Mouse (Mus musculus) embryonic facial prominence, embryonic 14.5 days (tissue): ENCODE data around the gene Hsd17b13. TPM values are rescaled to one million over a fixed set of nuclear protein-coding genes. Genes with fewer than 3 reads are reported as not detected.

ENCODE experiments used
- ATAC-seq: fragments of 200-750 bp; cut with Nextera tagmentation; 2 replicates; pipeline ENCODE4 v1.8.0; 2017; ENCODE audit warnings: low read depth, moderate number of reproducible peaks, moderate TSS enrichment
- DNase-seq: peaks from one replicate; pipeline ENCODE4 v3.0.0-alpha.2; 2015; ENCODE audit warnings: low spot score
- H3K27ac ChIP-seq: fragments of 300-500 bp; sonication (generic); replicated peaks from 2 replicates; pipeline ENCODE4 v1.5.1; 2014; ENCODE audit warnings: low read depth, mild to moderate bottlenecking, low read length, moderate library complexity
- H3K27me3 ChIP-seq: fragments of 300-500 bp; sonication (generic); replicated peaks from 2 replicates; pipeline ENCODE4 v1.6.1; 2014; ENCODE audit warnings: low read length; ENCODE audit not compliant: control insufficient read depth, insufficient read depth
- H3K36me3 ChIP-seq: fragments of 300-500 bp; sonication (generic); 2 replicates; pipeline ENCODE4 v1.6.1; 2014; ENCODE audit warnings: low read length, mixed read lengths; ENCODE audit not compliant: control insufficient read depth, insufficient read depth
- H3K4me1 ChIP-seq: fragments of 300-500 bp; sonication (generic); 2 replicates; pipeline ENCODE4 v1.6.1; 2014; ENCODE audit warnings: antibody characterized with exemption, low read length; ENCODE audit not compliant: control insufficient read depth, insufficient read depth
- H3K4me2 ChIP-seq: fragments of 300-500 bp; sonication (generic); 2 replicates; pipeline ENCODE4 v1.6.1; 2014; ENCODE audit warnings: low read depth, mild to moderate bottlenecking, low read length, moderate library complexity, mixed read lengths
- H3K4me3 ChIP-seq: fragments of 300-500 bp; sonication (generic); 2 replicates; pipeline ENCODE4 v1.5.1; 2014; ENCODE audit warnings: low read depth, mild to moderate bottlenecking, low read length
- H3K9ac ChIP-seq: fragments of 300-500 bp; sonication (generic); 2 replicates; pipeline ENCODE4 v1.6.1; 2014; ENCODE audit warnings: low read depth, mild to moderate bottlenecking, low read length, moderate library complexity, mixed read lengths
- H3K9me3 ChIP-seq: fragments of 300-500 bp; sonication (generic); 2 replicates; pipeline ENCODE4 v1.6.1; 2016; ENCODE audit warnings: low read length; ENCODE audit not compliant: control insufficient read depth
- WGBS: fragments of 180-500 bp; shearing (Covaris S2); extraction: QIAGEN DNeasy Blood & Tissue Kit; methylation state at CpG from one replicate; pipeline ENCODE4 v1.1.7; 2014; 5-methylcytosine and 5-hydroxymethylcytosine counted together
- polyA plus RNA-seq: library from polyadenylated mRNA; unstranded; fragments of >200 nt; fragmentation: Nextera tagmentation; extraction: Ambion mirVana; gene quantifications from 2 replicates; pipeline ENCODE4 v1.2.1, GENCODE M21; 2014

The Hsd17b13 gene
- polyA plus RNA-seq, 1 experiment from 2014 or later = 0.15 TPM

DNA sequence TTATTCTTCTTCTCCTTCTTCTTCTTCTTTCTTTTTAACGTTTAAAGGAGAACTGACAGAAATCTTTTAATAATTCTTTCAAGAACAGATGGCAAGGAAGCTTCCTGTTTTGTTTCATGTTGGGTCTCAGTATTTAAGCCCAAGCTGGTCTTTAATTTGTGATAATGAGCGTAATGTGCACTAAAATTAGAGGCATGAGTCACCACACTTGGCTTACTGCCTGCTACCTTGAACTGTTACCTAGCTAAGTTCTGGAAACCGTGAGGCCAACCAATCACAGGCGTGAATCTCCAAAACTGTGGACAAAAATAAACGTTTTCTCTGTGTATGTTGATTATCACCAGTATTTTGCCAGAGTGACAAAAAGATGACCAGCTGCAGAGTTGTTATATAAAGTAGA, 21.5 kb upstream of the Hsd17b13 start:
- Histone ChIP-seq H3K4me1 (no peaks in the 10 kb centered on the region), H3K4me3 (no peak overlapping the region), H3K27me3 (no peaks in the 10 kb centered on the region), H3K9me3 (no peaks in the 10 kb centered on the region), H3K4me2 (no peak overlapping the region), H3K9ac (no peak overlapping the region), H3K27ac (no peak overlapping the region), H3K36me3 (no peaks in the 10 kb centered on the region)
- ATAC-seq = no peak
- WGBS = 63% methylated on average over 5 of the region's 5 CpGs
- no peak for DNase-seq

DNA sequence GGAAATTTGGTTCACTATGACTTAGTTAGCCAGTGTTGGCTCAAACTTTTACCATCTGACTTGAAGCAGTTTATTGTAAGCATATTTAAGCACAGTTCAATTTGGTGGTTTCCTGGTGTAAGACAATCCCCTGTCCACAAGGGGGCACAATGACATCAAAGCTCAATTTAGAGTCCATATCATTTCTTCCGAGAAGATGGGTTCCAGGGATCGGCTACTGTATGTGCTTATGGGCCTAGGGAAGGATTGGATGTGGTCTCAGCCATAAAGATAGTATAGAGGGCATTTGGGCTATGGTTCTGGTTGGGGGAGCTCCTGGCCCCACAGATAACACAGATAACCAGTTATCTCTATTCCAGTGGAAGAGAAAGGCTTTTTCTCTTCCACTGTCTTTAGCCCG, 18.0 kb upstream of the Hsd17b13 start:
- Histone ChIP-seq H3K27me3 (no peaks in the 10 kb centered on the region), H3K27ac (no peak overlapping the region), H3K4me3 (no peak overlapping the region), H3K4me1 (no peaks in the 10 kb centered on the region), H3K36me3 (no peaks in the 10 kb centered on the region), H3K9ac (no peak overlapping the region), H3K9me3 (no peaks in the 10 kb centered on the region), H3K4me2 (no peak overlapping the region)
- ATAC-seq = no peak
- 69% methylated on average over 3 of the region's 3 CpGs for WGBS
- DNase-seq = peak; percentile 21

DNA sequence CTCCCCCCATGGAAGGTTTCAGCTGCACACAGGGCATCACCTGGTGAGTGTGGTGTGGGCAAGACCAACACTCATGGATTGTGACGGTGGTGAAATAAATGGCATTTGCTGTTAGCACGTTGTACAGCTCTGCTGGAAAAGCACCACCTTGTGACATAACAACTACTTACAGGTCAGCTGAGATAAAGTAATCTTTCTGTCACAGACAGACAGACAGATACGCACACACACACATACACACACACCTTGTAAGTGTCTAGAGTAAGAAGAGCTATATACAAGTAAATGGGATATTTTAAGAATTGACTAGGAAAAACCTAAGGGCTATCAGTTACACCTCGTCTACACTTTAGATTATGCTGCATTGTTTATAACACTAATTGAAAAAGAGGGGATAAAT, 17.5 kb upstream of the Hsd17b13 start:
- DNase-seq (no peak), ATAC-seq (no peak)
- WGBS = 84% methylated on average over 4 of the region's 4 CpGs
- Histone ChIP-seq H3K4me1 (no peaks in the 10 kb centered on the region), H3K36me3 (no peaks in the 10 kb centered on the region), H3K9ac (no peak overlapping the region), H3K27me3 (no peaks in the 10 kb centered on the region), H3K27ac (no peak overlapping the region), H3K9me3 (no peaks in the 10 kb centered on the region), H3K4me2 (no peak overlapping the region), H3K4me3 (no peak overlapping the region)

DNA sequence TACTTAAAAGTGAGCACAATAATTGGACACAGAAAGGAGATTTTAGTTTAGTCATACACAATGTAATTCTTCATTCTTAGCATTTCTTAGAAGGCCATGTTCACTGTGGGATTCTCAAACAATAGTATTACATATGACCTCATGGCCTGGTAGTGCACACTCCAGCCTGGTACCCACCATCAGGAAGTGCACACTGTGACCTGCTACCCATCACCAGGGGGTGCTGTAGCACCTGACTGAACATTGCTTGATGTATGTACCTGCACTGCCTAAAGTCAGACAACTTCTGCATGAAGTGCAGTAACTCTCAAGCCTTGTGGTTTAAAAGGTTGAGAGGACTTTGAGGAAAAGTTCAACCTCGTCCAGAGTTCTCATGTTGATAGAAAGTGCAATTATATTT, 16.4 kb upstream of the Hsd17b13 start:
- H3K4me1 ChIP-seq = no peaks in the 10 kb centered on the region
- no peak overlapping the region for H3K4me3 ChIP-seq
- H3K36me3 ChIP-seq = 0 out of 2 replicates have a peak, but pooled peaks cover 4% of the 10 kb centered on the region
- no peak overlapping the region for H3K9ac ChIP-seq
- DNase-seq (no peak), ATAC-seq (no peak)
- H3K27me3 ChIP-seq = no peaks in the 10 kb centered on the region
- WGBS = 69% methylated on average over 1 of the region's 1 CpGs
- H3K4me2 ChIP-seq = no peak overlapping the region
- no peaks in the 10 kb centered on the region for H3K9me3 ChIP-seq
- no peak overlapping the region for H3K27ac ChIP-seq

DNA sequence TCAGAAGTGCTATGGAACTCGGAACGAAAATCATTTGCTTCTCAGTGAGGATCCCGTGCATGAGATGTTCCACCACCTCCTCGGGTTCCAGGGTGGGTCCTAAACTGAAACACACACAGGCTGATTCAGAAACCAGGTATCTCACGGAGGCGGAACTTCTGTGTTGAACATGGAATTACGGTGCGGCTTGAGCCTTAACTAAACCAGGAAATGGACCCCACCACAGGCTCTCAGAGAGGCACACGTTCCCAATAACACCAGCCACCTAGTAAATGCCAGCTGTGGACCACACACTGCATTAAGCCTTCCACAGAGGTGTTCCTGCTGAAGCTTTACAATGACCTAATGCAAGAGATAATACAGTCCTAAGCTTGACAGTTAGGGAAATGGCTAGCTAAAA, 15.6 kb upstream of the Hsd17b13 start:
- Histone ChIP-seq H3K9ac (no peak overlapping the region), H3K4me2 (no peak overlapping the region), H3K9me3 (no peaks in the 10 kb centered on the region), H3K27me3 (no peaks in the 10 kb centered on the region), H3K4me3 (no peak overlapping the region), H3K36me3 (0 out of 2 replicates have a peak, but pooled peaks cover 4% of the 10 kb centered on the region), H3K4me1 (no peaks in the 10 kb centered on the region), H3K27ac (no peak overlapping the region)
- WGBS = 84% methylated on average over 9 of the region's 9 CpGs
- ATAC-seq (no peak), DNase-seq (no peak)

DNA sequence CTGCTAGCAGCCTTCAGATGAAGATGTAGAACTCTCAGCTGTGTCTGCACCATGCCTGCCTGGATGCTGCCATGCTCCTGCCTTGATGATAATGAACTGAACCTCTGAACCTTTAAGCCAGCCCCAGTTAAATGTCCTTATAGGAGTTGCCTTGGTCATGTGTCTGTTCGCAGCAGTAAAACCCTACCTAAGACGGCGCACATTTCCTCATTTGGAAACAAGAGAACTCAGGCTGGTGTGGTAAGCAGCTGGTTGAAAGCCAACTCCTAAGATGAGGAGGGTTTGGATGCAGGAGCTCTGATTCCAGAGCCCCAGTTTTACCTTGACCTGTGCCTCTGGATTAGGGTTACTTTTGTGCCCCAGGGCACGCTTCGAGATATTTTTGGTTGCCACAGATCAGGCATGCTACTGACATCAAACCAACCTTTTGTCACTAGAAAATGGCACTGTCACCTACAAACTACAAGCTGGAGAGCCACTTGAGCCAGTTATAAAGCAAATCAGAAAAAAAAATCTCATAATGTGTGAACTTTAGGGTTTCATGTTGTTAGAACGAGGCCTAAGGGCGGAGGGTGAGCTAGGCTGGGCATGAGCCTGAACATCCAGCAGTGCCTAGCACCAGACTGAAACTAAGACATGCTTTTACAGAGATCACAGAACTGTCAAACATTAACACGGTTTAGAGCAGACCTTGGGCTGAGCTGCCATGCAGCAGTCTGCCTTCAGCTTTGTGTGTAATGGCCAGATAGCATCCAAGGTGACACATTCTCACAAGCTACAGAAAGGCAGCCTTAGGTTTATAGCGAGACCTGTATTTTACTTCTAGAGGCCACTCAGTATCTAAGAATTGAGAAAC, 3.7 kb upstream of the Hsd17b13 start:
- H3K27ac ChIP-seq = no peak overlapping the region
- no peaks in the 10 kb centered on the region for H3K9me3 ChIP-seq
- DNase-seq (no peak), ATAC-seq (no peak)
- H3K4me2 ChIP-seq = no peak overlapping the region
- no peak overlapping the region for H3K9ac ChIP-seq
- no peaks in the 10 kb centered on the region for H3K36me3 ChIP-seq
- H3K4me3 ChIP-seq = no peak overlapping the region
- WGBS = 87% methylated on average over 9 of the region's 9 CpGs
- H3K27me3 ChIP-seq = no peaks in the 10 kb centered on the region
- no peaks in the 10 kb centered on the region for H3K4me1 ChIP-seq

DNA sequence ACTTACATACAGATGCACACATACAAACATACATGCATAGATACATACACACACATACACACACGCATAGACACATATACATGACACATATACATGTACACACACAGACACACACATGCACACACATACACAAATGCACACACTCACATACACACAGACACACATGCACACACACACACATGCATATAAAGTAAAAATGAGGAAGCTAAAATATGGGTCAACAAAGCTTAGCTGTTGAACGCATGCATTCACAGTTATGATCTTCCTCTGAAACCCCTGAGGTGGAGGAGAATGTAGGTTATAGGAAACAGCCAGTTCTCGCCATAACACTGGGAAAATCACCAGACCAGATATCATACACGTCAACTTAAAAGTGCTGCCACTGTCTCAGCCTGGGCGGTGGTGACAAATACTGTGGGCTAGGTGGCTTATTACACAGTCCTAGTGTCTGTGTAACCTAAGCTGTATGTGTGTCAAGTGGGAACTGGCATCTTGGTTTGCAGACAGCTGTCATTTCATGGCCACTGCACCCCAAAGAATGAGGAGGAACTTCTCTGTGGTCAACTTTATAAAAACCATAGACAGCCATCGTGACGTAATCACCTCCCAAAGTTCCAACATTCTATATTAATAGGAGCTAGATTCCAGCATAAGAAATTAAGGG, 829 bp upstream of the Hsd17b13 start:
- H3K36me3 ChIP-seq = no peaks in the 10 kb centered on the region
- WGBS = 91% methylated on average over 7 of the region's 7 CpGs
- ATAC-seq (no peak), DNase-seq (no peak)
- H3K9ac ChIP-seq = no peak overlapping the region
- H3K27ac ChIP-seq = no peak overlapping the region
- H3K27me3 ChIP-seq = no peaks in the 10 kb centered on the region
- H3K9me3 ChIP-seq = no peaks in the 10 kb centered on the region
- no peak overlapping the region for H3K4me3 ChIP-seq
- no peaks in the 10 kb centered on the region for H3K4me1 ChIP-seq
- no peak overlapping the region for H3K4me2 ChIP-seq

DNA sequence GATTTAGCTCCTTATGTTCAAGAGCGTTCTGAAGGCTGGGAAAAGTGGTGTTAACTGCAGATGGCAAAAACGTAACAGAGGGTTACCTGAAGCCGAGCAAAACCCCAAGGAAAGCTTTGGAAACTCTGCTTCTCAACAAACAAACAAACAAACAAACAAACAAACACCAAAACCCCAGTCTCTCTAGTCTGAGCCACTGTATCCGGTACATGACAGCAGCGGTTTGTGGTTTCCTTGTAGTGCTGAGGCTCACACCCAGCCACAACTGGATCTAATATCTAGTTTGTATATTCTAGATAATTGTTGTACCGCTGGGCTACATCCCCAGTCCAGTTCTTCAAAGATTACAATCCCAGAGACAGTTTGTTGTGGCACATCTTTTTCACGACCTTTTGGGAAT, 1.5 kb downstream of the Hsd17b13 start:
- Histone ChIP-seq H3K4me3 (no peak overlapping the region), H3K9ac (no peak overlapping the region), H3K27me3 (no peaks in the 10 kb centered on the region), H3K9me3 (no peaks in the 10 kb centered on the region), H3K27ac (no peak overlapping the region), H3K36me3 (no peaks in the 10 kb centered on the region), H3K4me1 (no peaks in the 10 kb centered on the region), H3K4me2 (no peak overlapping the region)
- no peak for ATAC-seq
- no peak for DNase-seq
- 75% methylated on average over 7 of the region's 7 CpGs for WGBS

DNA sequence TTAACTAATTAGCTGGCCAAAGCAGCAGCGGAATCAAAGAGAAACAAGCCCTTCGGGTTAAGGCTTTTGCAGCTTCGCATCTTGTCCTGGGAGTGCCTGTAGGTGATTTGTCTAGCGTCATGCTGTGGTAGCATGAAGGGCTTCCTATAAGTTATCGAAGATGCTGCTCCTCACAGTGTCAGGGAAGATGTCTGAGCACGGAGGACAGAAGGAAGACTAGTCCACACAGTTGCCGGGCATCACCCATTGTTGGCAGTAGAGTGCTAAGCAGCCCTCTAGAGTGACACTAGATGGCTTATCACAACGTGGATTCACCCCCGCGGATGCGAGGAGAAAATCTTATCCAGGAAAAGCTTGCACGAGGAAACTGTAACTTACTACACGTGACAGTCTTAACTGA, 4.4 kb downstream of the Hsd17b13 start:
- no peak overlapping the region for H3K4me3 ChIP-seq
- no peaks in the 10 kb centered on the region for H3K27me3 ChIP-seq
- H3K4me2 ChIP-seq = peak overlapping the region; percentile 32
- no peaks in the 10 kb centered on the region for H3K9me3 ChIP-seq
- no peak overlapping the region for H3K9ac ChIP-seq
- ATAC-seq (no peak), DNase-seq (no peak)
- WGBS = 78% methylated on average over 13 of the region's 13 CpGs
- H3K36me3 ChIP-seq = no peaks in the 10 kb centered on the region
- no peak overlapping the region for H3K27ac ChIP-seq
- no peaks in the 10 kb centered on the region for H3K4me1 ChIP-seq
